Mouse (Mus musculus): ENCODE measurements around the gene Fntb.

DNA sequence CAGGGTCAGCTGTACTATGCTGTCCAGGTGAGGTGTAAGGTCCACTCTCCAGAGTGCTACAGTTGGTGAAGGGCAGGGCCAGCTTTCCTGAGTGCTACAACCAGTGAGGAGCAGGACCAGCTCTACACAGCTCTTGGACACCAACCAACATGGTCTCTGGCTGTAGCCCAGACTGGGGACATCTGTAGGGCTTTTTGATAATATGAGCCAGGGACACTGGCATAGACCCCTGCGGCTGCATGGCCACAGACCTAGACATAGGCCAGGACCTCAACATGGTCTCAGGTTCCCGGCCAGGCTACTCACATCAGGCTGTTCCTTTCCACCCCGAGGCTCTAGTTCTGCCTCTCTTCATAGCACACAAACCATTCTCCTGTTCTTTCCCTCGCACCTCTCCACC lies 37.4 kb upstream of the Fntb start:
- TF ChIP-seq KAT2A (conservative IDR thresholded peaks at IDR 0.05; ENCODE audit: low read depth, low read length), result no peak
- no peak for TF ChIP-seq CHD2 (IDR thresholded peaks at IDR 0.05; ENCODE audit: low read length)
- no peak for TF ChIP-seq CTCF (IDR thresholded peaks at IDR 0.05 in 2 of 3, conservative IDR thresholded peaks at IDR 0.05 in 1 of 3; ENCODE audit: control insufficient read depth in 1 of 3, insufficient read depth in 1 of 3, low read depth in 2 of 3, low read length in 3 of 3, poor library complexity in 1 of 3, severe bottlenecking in 1 of 3)
- no peak for TF ChIP-seq BHLHE40 (IDR thresholded peaks at IDR 0.05; ENCODE audit: borderline replicate concordance, low read depth, low read length)
- TF ChIP-seq EP300 (IDR thresholded peaks at IDR 0.05; ENCODE audit: low read depth in 1 of 2, low read length in 2 of 2), result no peak
- no peak for TF ChIP-seq MAZ (IDR thresholded peaks at IDR 0.05; ENCODE audit: low read depth, low read length)
- no peak for TF ChIP-seq ETS1 (IDR thresholded peaks at IDR 0.05; ENCODE audit: low read depth, low read length)
